Mouse (Mus musculus) kidney, embryonic 14.5 days (tissue): ENCODE measurements around the gene Tmem115. TPM values are rescaled to one million over a fixed set of nuclear protein-coding genes. Genes with fewer than 3 reads are reported as not detected.

ENCODE experiments used
- ATAC-seq: fragments of 200-750 bp; cut with Nextera tagmentation; 2 replicates; pipeline ENCODE4 v1.8.0; 2017; ENCODE audit warnings: moderate number of reproducible peaks, mild to moderate bottlenecking, moderate TSS enrichment, moderate library complexity; ENCODE audit not compliant: low FRiP score, low TSS enrichment
- H3K27ac ChIP-seq: fragments of 300-500 bp; sonication (generic); 2 replicates; pipeline ENCODE4 v1.5.1; 2014; ENCODE audit warnings: low read depth, mild to moderate bottlenecking, low read length, moderate library complexity, mixed read lengths
- H3K27me3 ChIP-seq: fragments of 300-500 bp; sonication (generic); 2 replicates; pipeline ENCODE4 v1.6.1; 2014; ENCODE audit warnings: mild to moderate bottlenecking, low read length; ENCODE audit not compliant: control insufficient read depth, insufficient read depth
- H3K36me3 ChIP-seq: fragments of 300-500 bp; sonication (generic); 2 replicates; pipeline ENCODE4 v1.6.1; 2014; ENCODE audit warnings: low read length, mixed read lengths; ENCODE audit not compliant: control insufficient read depth, insufficient read depth
- H3K4me1 ChIP-seq: fragments of 300-500 bp; sonication (generic); 2 replicates; pipeline ENCODE4 v1.6.1; 2014; ENCODE audit warnings: low read length, mixed read lengths; ENCODE audit not compliant: control insufficient read depth, insufficient read depth
- H3K4me2 ChIP-seq: fragments of 300-500 bp; sonication (generic); replicated peaks from 2 replicates; pipeline ENCODE4 v1.6.1; 2014; ENCODE audit warnings: low read depth, mild to moderate bottlenecking, low read length
- H3K4me3 ChIP-seq: fragments of 300-500 bp; sonication (generic); 2 replicates; pipeline ENCODE4 v1.5.1; 2014; ENCODE audit warnings: mild to moderate bottlenecking, low read length
- H3K9ac ChIP-seq: fragments of 300-500 bp; sonication (generic); 2 replicates; pipeline ENCODE4 v1.6.1; 2014; ENCODE audit warnings: low read depth, mild to moderate bottlenecking, low read length, moderate library complexity
- H3K9me3 ChIP-seq: fragments of 300-500 bp; sonication (generic); 2 replicates; pipeline ENCODE4 v1.6.1; 2016; ENCODE audit warnings: low read length; ENCODE audit not compliant: control insufficient read depth
- WGBS: fragments of 180-500 bp; shearing (Covaris S2); extraction: QIAGEN DNeasy Blood & Tissue Kit; methylation state at CpG from one replicate; pipeline ENCODE4 v1.1.7; 2014; 5-methylcytosine and 5-hydroxymethylcytosine counted together
- polyA plus RNA-seq: library from polyadenylated mRNA; unstranded; fragments of >200 nt; fragmentation: Nextera tagmentation; extraction: Ambion mirVana; gene quantifications from 2 replicates; pipeline ENCODE4 v1.2.1, GENCODE M21; 2014

Gene Tmem115
- polyA plus RNA-seq, 1 experiment from 2014 or later, result 49.9 TPM

GRCm38 (mm10) chr9:107496359-107496758, 37.4 kb upstream of the Tmem115 start:
- WGBS, result 89% methylated on average over 3 of the region's 3 CpGs
- H3K4me3 ChIP-seq, result no peak overlapping the region
- no peaks in the 10 kb centered on the region for H3K9me3 ChIP-seq
- 0 out of 2 replicates have a peak, but pooled peaks cover 2% of the 10 kb centered on the region for H3K27me3 ChIP-seq
- H3K36me3 ChIP-seq, result no peaks in the 10 kb centered on the region
- no peak overlapping the region for H3K4me2 ChIP-seq
- no peak overlapping the region for H3K27ac ChIP-seq
- H3K4me1 ChIP-seq, result no peaks in the 10 kb centered on the region
- no peak for ATAC-seq
- no peak overlapping the region for H3K9ac ChIP-seq

GRCm38 (mm10) chr9:107500708-107501286, 32.9 kb upstream of the Tmem115 start:
- no peaks in the 10 kb centered on the region for H3K4me1 ChIP-seq
- H3K9ac ChIP-seq, result no peak overlapping the region
- H3K27ac ChIP-seq, result no peak overlapping the region
- no peak for ATAC-seq
- no peaks in the 10 kb centered on the region for H3K36me3 ChIP-seq
- H3K4me3 ChIP-seq, result no peak overlapping the region
- no peak overlapping the region for H3K4me2 ChIP-seq
- 0 out of 2 replicates have a peak, but pooled peaks cover 2% of the 10 kb centered on the region for H3K27me3 ChIP-seq
- H3K9me3 ChIP-seq, result no peaks in the 10 kb centered on the region
- 74% methylated on average over 3 of the region's 3 CpGs for WGBS

- H3K9ac ChIP-seq, result no peak overlapping the region
- no peaks in the 10 kb centered on the region for H3K9me3 ChIP-seq
- H3K4me2 ChIP-seq, result no peak overlapping the region
- H3K4me1 ChIP-seq, result no peaks in the 10 kb centered on the region; the same call in 1 of the 2 replicates
- ATAC-seq, result no peak
- H3K36me3 ChIP-seq, result no peaks in the 10 kb centered on the region
- no peak overlapping the region for H3K4me3 ChIP-seq
- WGBS, result 87% methylated on average over 12 of the region's 12 CpGs
- H3K27me3 ChIP-seq, result 0 out of 2 replicates have a peak, but pooled peaks cover 2% of the 10 kb centered on the region
- no peak overlapping the region for H3K27ac ChIP-seq
These were observed 31.5 kb upstream of the Tmem115 start for GRCm38 (mm10) chr9:107502131-107502846.

- H3K9ac ChIP-seq, result no peak overlapping the region
- H3K4me1 ChIP-seq, result no peaks in the 10 kb centered on the region; the same call in 1 of the 2 replicates
- H3K27me3 ChIP-seq, result peaks cover 5% of the 10 kb centered on the region; the same call in 1 of the 2 replicates
- H3K4me3 ChIP-seq, result no peak overlapping the region
- H3K9me3 ChIP-seq, result no peaks in the 10 kb centered on the region
- H3K4me2 ChIP-seq, result no peak overlapping the region
- 80% methylated on average over 19 of the region's 19 CpGs for WGBS
- no peak for ATAC-seq
- no peaks in the 10 kb centered on the region for H3K36me3 ChIP-seq
- H3K27ac ChIP-seq, result no peak overlapping the region
These were observed 28.8 kb upstream of the Tmem115 start for GRCm38 (mm10) chr9:107504662-107505537.

GRCm38 (mm10) chr9:107508266-107508665, 25.5 kb upstream of the Tmem115 start:
- 51% methylated on average over 10 of the region's 10 CpGs for WGBS
- no peak overlapping the region for H3K4me2 ChIP-seq
- H3K9me3 ChIP-seq, result no peaks in the 10 kb centered on the region
- ATAC-seq, result no peak
- no peak overlapping the region for H3K9ac ChIP-seq
- H3K27me3 ChIP-seq, result peaks cover 2% of the 10 kb centered on the region; the same call in 1 of the 2 replicates
- H3K36me3 ChIP-seq, result no peaks in the 10 kb centered on the region
- H3K27ac ChIP-seq, result no peak overlapping the region
- H3K4me3 ChIP-seq, result no peak overlapping the region
- peaks cover 15% of the 10 kb centered on the region for H3K4me1 ChIP-seq

- Histone ChIP-seq H3K27me3 (peaks cover 9% of the 10 kb centered on the region; the same call in 1 of the 2 replicates), H3K4me1 (peaks cover 15% of the 10 kb centered on the region)
These were observed 23.2 kb upstream of the Tmem115 start for GRCm38 (mm10) chr9:107510384-107511100.

GRCm38 (mm10) chr9:107511436-107511835, 22.3 kb upstream of the Tmem115 start:
- Histone ChIP-seq H3K4me2 (no peak overlapping the region), H3K27me3 (peaks cover 9% of the 10 kb centered on the region; the same call in 1 of the 2 replicates), H3K4me3 (no peak overlapping the region), H3K27ac (peak overlapping the region; percentile 56; the same call in 1 of the 2 replicates), H3K36me3 (no peaks in the 10 kb centered on the region), H3K4me1 (peaks cover 15% of the 10 kb centered on the region), H3K9ac (no peak overlapping the region), H3K9me3 (no peaks in the 10 kb centered on the region)
- WGBS, result 37% methylated on average over 8 of the region's 8 CpGs
- peak; percentile 36; the same call in 1 of the 2 replicates for ATAC-seq

More at GRCm38 (mm10) chr9:107510384-107511100, 23.2 kb upstream of the Tmem115 start:
- H3K4me2 ChIP-seq, result no peak overlapping the region
- H3K36me3 ChIP-seq, result no peaks in the 10 kb centered on the region
- no peak for ATAC-seq
- H3K4me3 ChIP-seq, result no peak overlapping the region
- H3K27ac ChIP-seq, result no peak overlapping the region
- WGBS, result 78% methylated on average over 14 of the region's 14 CpGs
- H3K9me3 ChIP-seq, result no peaks in the 10 kb centered on the region
- H3K9ac ChIP-seq, result no peak overlapping the region

- Histone ChIP-seq H3K9ac (no peak overlapping the region), H3K4me1 (peaks cover 15% of the 10 kb centered on the region), H3K27ac (no peak overlapping the region), H3K4me3 (no peak overlapping the region), H3K36me3 (no peaks in the 10 kb centered on the region), H3K4me2 (no peak overlapping the region), H3K27me3 (peaks cover 9% of the 10 kb centered on the region; the same call in 1 of the 2 replicates), H3K9me3 (no peaks in the 10 kb centered on the region)
- no peak for ATAC-seq
- WGBS, result 38% methylated on average over 16 of the region's 16 CpGs
These were observed 21.4 kb upstream of the Tmem115 start for GRCm38 (mm10) chr9:107512326-107512725.
